In the genomic region with DNA sequence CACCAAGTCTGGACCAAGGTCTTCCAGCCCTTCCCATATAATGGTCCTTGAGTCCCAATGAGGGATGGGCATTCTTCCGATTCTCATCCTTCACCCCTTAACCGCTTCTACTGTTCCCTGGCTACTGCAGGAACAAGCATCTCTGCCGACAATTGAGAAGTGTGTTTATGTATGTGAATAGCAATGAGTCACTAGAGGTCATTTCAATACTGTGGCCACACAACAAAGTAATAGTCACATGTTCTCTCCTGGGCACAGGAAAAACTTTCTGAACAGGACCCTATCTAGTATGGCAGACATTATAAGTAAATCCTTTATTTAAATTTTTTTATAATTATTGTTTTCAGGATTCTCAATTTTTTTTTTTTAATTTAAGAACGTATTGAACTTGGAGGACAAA, we compare ENCODE assay signal across 21 mouse cellular contexts.
"Had no signal": no experiment of that assay in that cellular context is flagged by ENCODE, and none has a peak within 500 bp of the region (broad histone marks: within the 10 kb centered on the region; RNA-seq: fewer than 3 reads in every experiment).

No protein-coding gene starts in this region.

- H3K9me3 ChIP-seq: heart, embryonic 10.5 days; heart, embryonic 12.5 days; hindbrain, embryonic 10.5 days; hindbrain, embryonic 12.5 days; intestine, embryonic 15.5 days; kidney, embryonic 15.5 days; limb, embryonic 10.5 days; limb, embryonic 12.5 days had no signal

- H3K4me2 ChIP-seq: heart, embryonic 12.5 days; hindbrain, embryonic 12.5 days; hindbrain, embryonic 14.5 days; intestine, embryonic 15.5 days; kidney, embryonic 15.5 days; limb, embryonic 12.5 days had no signal

- H3K27me3 ChIP-seq: heart, embryonic 12.5 days; hindbrain, embryonic 12.5 days; intestine, embryonic 15.5 days; kidney, embryonic 15.5 days; limb, embryonic 12.5 days had no signal

- H3K4me3 ChIP-seq: gastrocnemius, adult 2 months; heart, embryonic 10.5 days; heart, embryonic 12.5 days; hindbrain, embryonic 10.5 days; hindbrain, embryonic 12.5 days; intestine, embryonic 15.5 days; kidney, embryonic 15.5 days; layer of hippocampus, adult 2 months; left cerebral cortex, adult 2 months; limb, embryonic 10.5 days; limb, embryonic 12.5 days had no signal

- H3K4me1 ChIP-seq: heart, embryonic 10.5 days; heart, embryonic 12.5 days; hindbrain, embryonic 10.5 days; hindbrain, embryonic 12.5 days; intestine, embryonic 15.5 days; kidney, embryonic 15.5 days; limb, embryonic 12.5 days had no signal

- H3K36me3 ChIP-seq: heart, embryonic 10.5 days; heart, embryonic 12.5 days; hindbrain, embryonic 10.5 days; hindbrain, embryonic 12.5 days; intestine, embryonic 15.5 days; kidney, embryonic 15.5 days; limb, embryonic 10.5 days; limb, embryonic 12.5 days had no signal

- H3K27ac ChIP-seq: gastrocnemius, adult 2 months; heart, embryonic 10.5 days; hindbrain, embryonic 10.5 days; hindbrain, embryonic 12.5 days; hindbrain, embryonic 14.5 days; intestine, embryonic 15.5 days; kidney, embryonic 15.5 days; layer of hippocampus, adult 2 months; left cerebral cortex, adult 2 months; limb, embryonic 10.5 days; limb, embryonic 12.5 days had no signal

- H3K9ac ChIP-seq: heart, embryonic 12.5 days; hindbrain, embryonic 12.5 days; hindbrain, embryonic 14.5 days; intestine, embryonic 15.5 days; kidney, embryonic 15.5 days; limb, embryonic 12.5 days had no signal

- ATAC-seq: inflammation-experienced regulatory T-cells, adult 6 months; intestine, embryonic 15.5 days; intestine, postnatal 0 days had no signal

- DNase-seq: gastrocnemius, adult 2 months; gastrocnemius, postnatal 10 days; gastrocnemius, postnatal 25 days; heart, adult 18-20 months; heart, postnatal 10 days; heart, postnatal 4 days; kidney, adult 9 months; liver had no signal
